Mouse (Mus musculus): Measurements from ENCODE around the gene Podxl. TPM values are rescaled to one million over a fixed set of nuclear protein-coding genes. Genes with fewer than 3 reads are reported as not detected.

Gene Podxl
- polyA plus RNA-seq, 1 experiment from 2014 or later = 26.0 TPM

- H3K4me3 ChIP-seq (ENCODE audit: low read depth, low read length) = no peak overlapping the region
- H3K27ac ChIP-seq (ENCODE audit: low read depth, low read length) = no peak overlapping the region
- H3K27me3 ChIP-seq (ENCODE audit: control insufficient read depth, insufficient read depth, low read length) = no peaks in the 10 kb centered on the region
- no peak overlapping the region for H3K4me2 ChIP-seq
- H3K4me1 ChIP-seq (ENCODE audit: control insufficient read depth, insufficient read depth, low read length) = peaks cover 13% of the 10 kb centered on the region
- no peak for ATAC-seq (replicated peaks; ENCODE audit: insufficient number of reproducible peaks, low FRiP score, low TSS enrichment)
- H3K36me3 ChIP-seq (ENCODE audit: control insufficient read depth, insufficient read depth, low read length) = no peaks in the 10 kb centered on the region
- no peak overlapping the region for H3K9ac ChIP-seq (ENCODE audit: low read depth, low read length)
- 63% methylated on average over 6 of the region's 6 CpGs for WGBS (ENCODE audit: insufficient replicate concordance)
- no peaks in the 10 kb centered on the region for H3K9me3 ChIP-seq (replicated peaks; ENCODE audit: control insufficient read depth, low read length)
These were observed 50.1 kb downstream of the Podxl start for GRCm38 (mm10) chr6:31513726-31514125.

DNA sequence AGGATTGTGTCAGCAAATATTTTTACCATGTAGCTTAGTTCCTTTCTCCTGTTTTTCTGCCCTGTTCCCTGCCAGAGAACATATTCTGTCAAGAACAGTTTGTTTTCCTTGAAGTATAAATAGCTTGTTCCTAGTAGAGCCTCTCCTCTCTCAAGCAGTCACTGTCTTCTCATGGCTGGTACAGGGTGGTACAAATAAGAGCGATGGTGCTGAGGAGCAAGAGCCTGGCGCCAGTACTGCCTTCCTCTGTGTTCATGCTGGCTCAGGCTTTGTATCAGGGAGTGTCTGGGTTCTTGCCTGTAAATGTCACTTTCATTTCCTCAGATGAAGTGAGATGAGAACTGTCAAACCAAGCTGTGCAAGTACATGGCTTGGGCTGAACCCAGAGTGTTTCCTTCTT is 61.2 kb downstream of the Podxl start:
- H3K36me3 ChIP-seq (ENCODE audit: control insufficient read depth, insufficient read depth, low read length) = peaks cover 11% of the 10 kb centered on the region
- no peak overlapping the region for H3K4me2 ChIP-seq
- no peak overlapping the region for H3K27ac ChIP-seq (ENCODE audit: low read depth, low read length)
- no peak overlapping the region for H3K9ac ChIP-seq (ENCODE audit: low read depth, low read length)
- ATAC-seq (replicated peaks; ENCODE audit: insufficient number of reproducible peaks, low FRiP score, low TSS enrichment) = no peak
- WGBS (ENCODE audit: insufficient replicate concordance) = 93% methylated on average over 2 of the region's 2 CpGs
- no peak overlapping the region for H3K4me3 ChIP-seq (ENCODE audit: low read depth, low read length)
- no peaks in the 10 kb centered on the region for H3K27me3 ChIP-seq (ENCODE audit: control insufficient read depth, insufficient read depth, low read length)
- H3K4me1 ChIP-seq (ENCODE audit: control insufficient read depth, insufficient read depth, low read length) = no peaks in the 10 kb centered on the region
- no peaks in the 10 kb centered on the region for H3K9me3 ChIP-seq (replicated peaks; ENCODE audit: control insufficient read depth, low read length)

DNA sequence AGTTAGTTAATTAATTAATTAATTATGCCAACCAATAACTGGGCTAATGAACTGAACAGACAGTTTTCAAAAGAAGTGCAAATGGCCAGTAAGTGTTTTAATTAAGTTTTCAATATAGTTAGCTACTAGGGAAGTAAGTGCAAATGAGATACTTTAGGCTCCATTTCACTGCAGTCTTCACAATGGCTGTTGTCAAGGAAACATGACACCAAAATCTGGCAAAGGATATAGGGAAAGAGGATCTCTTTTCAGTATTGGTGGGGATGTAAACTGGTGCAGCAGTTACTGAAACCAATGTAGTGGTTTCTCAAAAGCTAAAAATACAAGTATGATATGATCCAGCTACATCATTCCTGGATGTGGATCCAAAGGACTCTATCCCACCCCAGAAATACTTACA is 63.1 kb downstream of the Podxl start:
- Histone ChIP-seq H3K36me3 (ENCODE audit: control insufficient read depth, insufficient read depth, low read length) (peaks cover 20% of the 10 kb centered on the region), H3K4me2 (no peak overlapping the region), H3K27me3 (ENCODE audit: control insufficient read depth, insufficient read depth, low read length) (no peaks in the 10 kb centered on the region), H3K4me1 (ENCODE audit: control insufficient read depth, insufficient read depth, low read length) (no peaks in the 10 kb centered on the region), H3K9ac (ENCODE audit: low read depth, low read length) (no peak overlapping the region), H3K4me3 (ENCODE audit: low read depth, low read length) (no peak overlapping the region), H3K27ac (ENCODE audit: low read depth, low read length) (no peak overlapping the region), H3K9me3 (replicated peaks; ENCODE audit: control insufficient read depth, low read length) (no peaks in the 10 kb centered on the region)
- no peak for ATAC-seq (replicated peaks; ENCODE audit: insufficient number of reproducible peaks, low FRiP score, low TSS enrichment)

- H3K36me3 ChIP-seq (ENCODE audit: control insufficient read depth, insufficient read depth, low read length) = peaks cover 20% of the 10 kb centered on the region
- 95% methylated on average over 2 of the region's 2 CpGs for WGBS (ENCODE audit: insufficient replicate concordance)
These were observed 63.5 kb downstream of the Podxl start for GRCm38 (mm10) chr6:31500260-31500659.

DNA sequence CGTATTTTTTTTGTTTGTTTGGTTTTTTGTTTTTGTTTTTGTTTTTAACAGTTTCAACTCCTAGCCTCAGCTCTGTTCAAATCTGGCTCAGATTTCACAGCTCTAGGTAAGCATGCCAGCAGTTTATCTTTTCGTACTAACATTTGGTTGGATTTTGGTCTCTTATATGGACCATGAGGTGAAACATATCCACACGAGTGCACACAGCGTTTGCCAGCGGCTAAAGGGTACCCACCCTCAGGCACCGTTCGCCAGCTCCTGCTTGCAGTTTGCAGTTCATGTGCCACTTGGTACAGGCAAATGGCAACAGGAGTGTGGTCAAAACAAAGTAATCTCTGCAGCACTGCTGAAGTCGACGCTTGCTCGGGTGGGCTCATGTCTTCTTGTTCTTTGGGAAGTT is 63.9 kb downstream of the Podxl start:
- no peak overlapping the region for H3K9ac ChIP-seq (ENCODE audit: low read depth, low read length)
- no peak overlapping the region for H3K4me2 ChIP-seq
- no peaks in the 10 kb centered on the region for H3K4me1 ChIP-seq (ENCODE audit: control insufficient read depth, insufficient read depth, low read length)
- no peaks in the 10 kb centered on the region for H3K27me3 ChIP-seq (ENCODE audit: control insufficient read depth, insufficient read depth, low read length)
- 86% methylated on average over 10 of the region's 10 CpGs for WGBS (ENCODE audit: insufficient replicate concordance)
- no peak for ATAC-seq (replicated peaks; ENCODE audit: insufficient number of reproducible peaks, low FRiP score, low TSS enrichment)
- no peak overlapping the region for H3K4me3 ChIP-seq (ENCODE audit: low read depth, low read length)
- H3K27ac ChIP-seq (ENCODE audit: low read depth, low read length) = no peak overlapping the region
- no peaks in the 10 kb centered on the region for H3K9me3 ChIP-seq (replicated peaks; ENCODE audit: control insufficient read depth, low read length)
- H3K36me3 ChIP-seq (ENCODE audit: control insufficient read depth, insufficient read depth, low read length) = peaks cover 20% of the 10 kb centered on the region

More at GRCm38 (mm10) chr6:31500260-31500659, 63.5 kb downstream of the Podxl start:
- H3K9me3 ChIP-seq (replicated peaks; ENCODE audit: control insufficient read depth, low read length) = no peaks in the 10 kb centered on the region
- no peak overlapping the region for H3K9ac ChIP-seq (ENCODE audit: low read depth, low read length)
- H3K27me3 ChIP-seq (ENCODE audit: control insufficient read depth, insufficient read depth, low read length) = no peaks in the 10 kb centered on the region
- no peak overlapping the region for H3K27ac ChIP-seq (ENCODE audit: low read depth, low read length)
- H3K4me1 ChIP-seq (ENCODE audit: control insufficient read depth, insufficient read depth, low read length) = no peaks in the 10 kb centered on the region
- H3K4me3 ChIP-seq (ENCODE audit: low read depth, low read length) = no peak overlapping the region
- no peak overlapping the region for H3K4me2 ChIP-seq
- no peak for ATAC-seq (replicated peaks; ENCODE audit: insufficient number of reproducible peaks, low FRiP score, low TSS enrichment)

- ATAC-seq (replicated peaks; ENCODE audit: insufficient number of reproducible peaks, low FRiP score, low TSS enrichment) = no peak
- H3K4me3 ChIP-seq (ENCODE audit: low read depth, low read length) = no peak overlapping the region
- no peak overlapping the region for H3K27ac ChIP-seq (ENCODE audit: low read depth, low read length)
- H3K27me3 ChIP-seq (ENCODE audit: control insufficient read depth, insufficient read depth, low read length) = no peaks in the 10 kb centered on the region
- no peak overlapping the region for H3K4me2 ChIP-seq
- no peak overlapping the region for H3K9ac ChIP-seq (ENCODE audit: low read depth, low read length)
- 95% methylated on average over 2 of the region's 2 CpGs for WGBS (ENCODE audit: insufficient replicate concordance)
- H3K4me1 ChIP-seq (ENCODE audit: control insufficient read depth, insufficient read depth, low read length) = no peaks in the 10 kb centered on the region
- H3K36me3 ChIP-seq (ENCODE audit: control insufficient read depth, insufficient read depth, low read length) = peaks cover 12% of the 10 kb centered on the region; the same call in 1 of the 2 replicates
- H3K9me3 ChIP-seq (replicated peaks; ENCODE audit: control insufficient read depth, low read length) = no peaks in the 10 kb centered on the region
These were observed 67.6 kb downstream of the Podxl start for GRCm38 (mm10) chr6:31496227-31496626.

GRCm38 (mm10) chr6:31495122-31495731 is 68.6 kb downstream of the Podxl start:
- H3K4me2 ChIP-seq = no peak overlapping the region

DNA sequence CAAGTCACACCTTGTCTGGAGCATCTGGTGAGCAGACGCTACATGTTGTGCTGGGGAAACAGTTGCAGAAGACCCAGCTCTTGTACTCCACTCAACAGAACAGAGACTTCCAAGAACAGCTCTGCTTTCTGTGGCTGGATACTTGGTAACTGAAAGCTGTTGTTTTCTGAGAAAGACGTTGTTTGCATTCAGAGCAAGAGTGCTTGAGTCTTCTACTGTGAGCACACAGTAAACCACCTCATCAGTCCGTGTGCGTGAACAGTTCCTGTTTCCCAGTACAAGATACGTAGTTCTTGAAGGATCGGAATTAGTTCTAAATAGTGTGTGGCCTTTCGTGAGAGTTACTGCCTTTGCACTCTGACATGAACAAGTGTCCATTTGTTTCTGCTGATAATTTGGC is 73.8 kb downstream of the Podxl start:
- H3K4me2 ChIP-seq = no peak overlapping the region
- H3K9me3 ChIP-seq (replicated peaks; ENCODE audit: control insufficient read depth, low read length) = no peaks in the 10 kb centered on the region
- H3K27ac ChIP-seq (ENCODE audit: low read depth, low read length) = no peak overlapping the region
- 94% methylated on average over 7 of the region's 7 CpGs for WGBS (ENCODE audit: insufficient replicate concordance)
- no peak for ATAC-seq (replicated peaks; ENCODE audit: insufficient number of reproducible peaks, low FRiP score, low TSS enrichment)
- H3K9ac ChIP-seq (ENCODE audit: low read depth, low read length) = no peak overlapping the region
- H3K27me3 ChIP-seq (ENCODE audit: control insufficient read depth, insufficient read depth, low read length) = no peaks in the 10 kb centered on the region
- peaks cover 7% of the 10 kb centered on the region for H3K36me3 ChIP-seq (ENCODE audit: control insufficient read depth, insufficient read depth, low read length)
- H3K4me1 ChIP-seq (ENCODE audit: control insufficient read depth, insufficient read depth, low read length) = no peaks in the 10 kb centered on the region
- no peak overlapping the region for H3K4me3 ChIP-seq (ENCODE audit: low read depth, low read length)

More at GRCm38 (mm10) chr6:31495122-31495731, 68.6 kb downstream of the Podxl start:
- Histone ChIP-seq H3K27ac (ENCODE audit: low read depth, low read length) (no peak overlapping the region), H3K9me3 (replicated peaks; ENCODE audit: control insufficient read depth, low read length) (no peaks in the 10 kb centered on the region), H3K4me1 (ENCODE audit: control insufficient read depth, insufficient read depth, low read length) (no peaks in the 10 kb centered on the region), H3K4me3 (ENCODE audit: low read depth, low read length) (no peak overlapping the region), H3K36me3 (ENCODE audit: control insufficient read depth, insufficient read depth, low read length) (peaks cover 12% of the 10 kb centered on the region; the same call in 1 of the 2 replicates), H3K27me3 (ENCODE audit: control insufficient read depth, insufficient read depth, low read length) (no peaks in the 10 kb centered on the region), H3K9ac (ENCODE audit: low read depth, low read length) (no peak overlapping the region)
- WGBS (ENCODE audit: insufficient replicate concordance) = 84% methylated on average over 2 of the region's 2 CpGs
- no peak for ATAC-seq (replicated peaks; ENCODE audit: insufficient number of reproducible peaks, low FRiP score, low TSS enrichment)

GRCm38 (mm10) chr6:31486601-31487000 is 77.2 kb downstream of the Podxl start:
- Histone ChIP-seq H3K27me3 (ENCODE audit: control insufficient read depth, insufficient read depth, low read length) (no peaks in the 10 kb centered on the region), H3K4me1 (ENCODE audit: control insufficient read depth, insufficient read depth, low read length) (no peaks in the 10 kb centered on the region), H3K9ac (ENCODE audit: low read depth, low read length) (no peak overlapping the region), H3K9me3 (replicated peaks; ENCODE audit: control insufficient read depth, low read length) (no peaks in the 10 kb centered on the region), H3K27ac (ENCODE audit: low read depth, low read length) (no peak overlapping the region), H3K4me3 (ENCODE audit: low read depth, low read length) (no peak overlapping the region), H3K4me2 (no peak overlapping the region), H3K36me3 (ENCODE audit: control insufficient read depth, insufficient read depth, low read length) (peaks cover 4% of the 10 kb centered on the region)
- no peak for ATAC-seq (replicated peaks; ENCODE audit: insufficient number of reproducible peaks, low FRiP score, low TSS enrichment)
- 100% methylated on average over 2 of the region's 2 CpGs for WGBS (ENCODE audit: insufficient replicate concordance)

Measured in heart, embryonic 11.5 days (tissue).